Mouse (Mus musculus) lung, adult 2 months (tissue): ENCODE data around the gene Foxa3. TPM values are rescaled to one million over a fixed set of nuclear protein-coding genes. Genes with fewer than 3 reads are reported as not detected.

Experiments used
- DNase-seq: peaks from one replicate; pipeline ENCODE4 v3.0.0; 2022
- H3K4me1 ChIP-seq: fragments of 200-500 bp; 2 replicates; pipeline ENCODE4 v1.6.1; 2011; ENCODE audit warnings: low read length; ENCODE audit not compliant: control insufficient read depth, insufficient read depth
- H3K4me3 ChIP-seq: fragments of 200-500 bp; replicated peaks from 2 replicates; pipeline ENCODE3; 2011; ENCODE audit warnings: low read depth, mild to moderate bottlenecking, control low read depth, low read length; ENCODE audit errors: extremely low read depth
- CTCF ChIP-seq: fragments of 200-500 bp; IDR thresholded peaks from 2 replicates; pipeline ENCODE4 v1.5.1; 2011; ENCODE audit warnings: mild to moderate bottlenecking, low read length, control low read depth; ENCODE audit not compliant: insufficient read depth
- POLR2A ChIP-seq: fragments of 200-500 bp; IDR thresholded peaks from 2 replicates; pipeline ENCODE4 v1.6.1; 2011; ENCODE audit warnings: low read depth, mild to moderate bottlenecking, control low read depth, low read length, borderline replicate concordance; ENCODE audit errors: extremely low read depth
- WGBS: fragments of 180-500 bp; shearing (Covaris S2); methylation state at CpG from one replicate; pipeline ENCODE4 v1.1.7; 2018; 5-methylcytosine and 5-hydroxymethylcytosine counted together
- polyA plus RNA-seq: library from polyadenylated mRNA; depleted of rRNA; stranded (reverse); fragments of >200 nt; gene quantifications from 2 replicates; pipeline ENCODE4 v1.2.3, GENCODE M21; 2012

The Foxa3 gene
- polyA plus RNA-seq, 1 experiment, result 0.39 TPM

GRCm38 (mm10) chr7:19012882-19013281, 10.5 kb downstream of the Foxa3 start:
- H3K4me1 ChIP-seq, result no peaks in the 10 kb centered on the region
- TF ChIP-seq CTCF (no peak), POLR2A (no peak)
- 51% methylated on average over 2 of the region's 2 CpGs for WGBS
- no peak for DNase-seq
- no peak overlapping the region for H3K4me3 ChIP-seq

DNA sequence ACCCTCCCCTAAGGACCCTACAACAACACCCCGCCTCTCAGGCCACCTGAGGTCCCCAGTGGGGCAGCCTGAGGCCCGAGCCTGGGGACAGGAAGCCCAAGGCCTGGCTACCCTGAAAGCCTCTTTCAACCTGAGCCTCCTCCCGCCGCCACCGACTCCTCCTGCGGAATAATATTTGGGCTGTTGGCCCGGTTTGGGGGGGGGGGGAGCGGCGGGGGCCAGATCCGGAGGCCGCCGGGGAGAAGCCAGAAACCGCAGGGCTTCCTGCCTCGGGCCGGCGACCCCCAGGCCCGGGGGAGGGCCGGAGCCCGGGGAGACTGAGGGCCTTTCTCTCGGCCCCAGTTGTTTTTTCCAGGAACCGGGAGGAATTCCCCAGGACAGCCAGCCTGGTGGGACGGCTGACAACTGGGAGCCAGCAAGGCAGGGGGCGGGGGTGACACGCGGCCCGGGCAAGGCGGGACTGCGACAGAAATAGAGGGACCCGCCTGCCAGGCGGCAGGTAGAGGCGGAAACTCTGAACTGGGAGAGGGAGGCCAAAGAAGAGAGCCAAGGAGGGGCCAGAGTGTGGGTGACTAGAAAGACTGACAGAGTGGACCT, 11.2 kb downstream of the Foxa3 start:
- TF ChIP-seq POLR2A (no peak), CTCF (no peak)
- DNase-seq, result no peak
- Histone ChIP-seq H3K4me1 (no peaks in the 10 kb centered on the region), H3K4me3 (peak overlapping the region; percentile 24)
- 2% methylated on average over 31 of the region's 31 CpGs for WGBS

DNA sequence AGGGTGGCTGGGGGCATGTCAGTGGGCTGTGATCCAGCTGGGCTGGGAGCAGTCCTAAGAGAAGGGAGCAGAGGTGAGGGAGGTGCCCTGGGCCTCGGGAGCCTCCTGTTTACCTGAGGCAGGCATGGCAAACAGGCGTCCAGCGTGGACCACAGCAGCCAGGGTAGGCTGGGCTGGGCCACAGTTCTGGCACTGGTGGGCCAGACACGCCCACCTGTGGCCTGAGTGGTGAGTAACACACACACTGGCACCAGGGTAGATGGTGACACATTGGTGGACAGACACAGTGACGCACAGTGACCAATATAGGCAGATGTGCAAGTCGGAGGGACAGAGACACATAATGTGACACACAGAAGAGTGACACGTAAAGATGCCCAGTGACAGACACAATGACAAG, 12.8 kb downstream of the Foxa3 start:
- WGBS, result 67% methylated on average over 7 of the region's 7 CpGs

GRCm38 (mm10) chr7:19007026-19007977, 16.0 kb downstream of the Foxa3 start:
- Histone ChIP-seq H3K4me1 (peaks cover 9% of the 10 kb centered on the region), H3K4me3 (no peak overlapping the region)
- TF ChIP-seq CTCF (no peak), POLR2A (no peak)
- WGBS, result 61% methylated on average over 13 of the region's 13 CpGs
- DNase-seq, result no peak

More for the DNA sequence above, 12.8 kb downstream of the Foxa3 start:
- TF ChIP-seq CTCF (no peak), POLR2A (no peak)
- DNase-seq, result no peak
- Histone ChIP-seq H3K4me1 (peaks cover 5% of the 10 kb centered on the region), H3K4me3 (no peak overlapping the region)

- Histone ChIP-seq H3K4me1 (peaks cover 14% of the 10 kb centered on the region), H3K4me3 (no peak overlapping the region)
- TF ChIP-seq POLR2A (no peak), CTCF (peak; percentile 99)
- DNase-seq, result peak; percentile 75
- 6% methylated on average over 12 of the region's 12 CpGs for WGBS
Measured at GRCm38 (mm10) chr7:19006476-19006875, 16.9 kb downstream of the Foxa3 start.

GRCm38 (mm10) chr7:19005417-19006121, 17.8 kb downstream of the Foxa3 start:
- no peak overlapping the region for H3K4me3 ChIP-seq
- peaks cover 15% of the 10 kb centered on the region for H3K4me1 ChIP-seq
- TF ChIP-seq POLR2A (no peak), CTCF (no peak)
- DNase-seq, result no peak
- WGBS, result 75% methylated on average over 34 of the region's 34 CpGs

DNA sequence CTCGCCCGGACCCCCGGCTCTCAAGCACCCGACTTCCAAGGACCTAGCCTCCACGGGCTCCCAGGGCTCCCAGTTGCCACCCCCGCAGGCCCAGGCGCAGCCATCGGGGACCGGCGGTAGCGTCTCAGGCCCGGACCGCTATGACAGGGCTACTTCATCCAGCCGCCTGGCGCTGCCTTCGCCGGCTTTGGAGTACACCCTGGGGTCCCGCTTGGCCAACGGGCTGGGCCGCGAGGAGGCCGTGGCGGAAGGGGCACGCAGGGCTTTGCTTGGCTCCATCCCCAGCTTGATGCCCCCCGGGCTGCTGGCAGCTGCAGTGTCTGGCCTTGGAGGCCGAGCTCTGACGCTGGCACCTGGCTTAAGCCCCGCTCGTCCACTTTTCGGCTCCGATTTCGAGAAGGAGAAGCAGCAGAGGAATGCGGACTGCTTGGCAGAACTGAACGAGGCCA, 18.7 kb downstream of the Foxa3 start:
- no peak for TF ChIP-seq CTCF
- WGBS, result 10% methylated on average over 34 of the region's 34 CpGs
- Histone ChIP-seq H3K4me3 (peak overlapping the region; percentile 97), H3K4me1 (peaks cover 15% of the 10 kb centered on the region)
- DNase-seq, result no peak

GRCm38 (mm10) chr7:19003902-19004630, 19.3 kb downstream of the Foxa3 start, which contains the start of gene Irf2bp1:
Gene Irf2bp1, plus strand, starts transcription at chr7:19004044.
- TF ChIP-seq CTCF (no peak), POLR2A (peak; percentile 73; the same call in 1 of the 2 replicates)
- WGBS, result 1% methylated on average over 84 of the region's 90 CpGs

More at GRCm38 (mm10) chr7:19003902-19004630, 19.3 kb downstream of the Foxa3 start, which contains the start of gene Irf2bp1:
- Histone ChIP-seq H3K4me1 (peaks cover 15% of the 10 kb centered on the region), H3K4me3 (peak within 1 kb of the TSS; percentile 97)
- DNase-seq, result peak; percentile 95
